Mouse (Mus musculus): Measurements from ENCODE around the gene Capn2.

DNA sequence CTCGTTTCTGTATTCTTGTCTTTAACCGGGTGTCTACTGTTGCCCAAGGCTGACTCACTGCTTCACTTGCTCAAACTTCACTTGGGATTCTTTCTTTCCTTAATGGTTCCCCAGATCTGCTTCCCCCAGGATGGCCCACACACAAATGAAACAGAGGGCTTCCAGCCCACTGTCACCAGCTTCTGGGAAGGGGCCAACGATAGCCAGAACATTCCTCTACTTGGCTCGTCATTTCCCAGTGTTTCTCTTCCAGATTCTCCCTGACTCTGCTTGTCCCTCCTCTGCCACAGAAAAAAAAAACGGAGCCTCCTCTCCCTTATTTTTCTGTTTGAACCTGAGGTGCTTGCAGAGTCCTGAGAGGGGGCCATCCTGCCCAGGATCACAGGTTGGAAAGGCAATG is 1.9 kb upstream of the Capn2 start:
- TF ChIP-seq CTCF (IDR thresholded peaks at IDR 0.05; ENCODE audit: low read depth, low read length) = no peak
- TF ChIP-seq TAL1 (conservative IDR thresholded peaks at IDR 0.05; ENCODE audit: low read depth, low read length) = no peak
